Mouse (Mus musculus) midbrain, embryonic 12.5 days (tissue): Measurements from ENCODE around the gene Srpx. TPM values are rescaled to one million over a fixed set of nuclear protein-coding genes. Genes with fewer than 3 reads are reported as not detected.

Source experiments
- ATAC-seq: fragments of 200-750 bp; cut with Nextera tagmentation; 2 replicates; pipeline ENCODE4 v1.8.0; 2017; ENCODE audit warnings: low read depth, moderate TSS enrichment, moderate library complexity; ENCODE audit not compliant: low FRiP score
- H3K27ac ChIP-seq: fragments of 300-500 bp; sonication (generic); replicated peaks from 2 replicates; pipeline ENCODE4 v1.5.1; 2016; ENCODE audit warnings: mild to moderate bottlenecking
- H3K27me3 ChIP-seq: fragments of 300-500 bp; sonication (generic); 2 replicates; pipeline ENCODE4 v1.6.1; 2016; ENCODE audit warnings: mild to moderate bottlenecking
- H3K36me3 ChIP-seq: fragments of 300-500 bp; sonication (generic); 2 replicates; pipeline ENCODE4 v1.6.1; 2016
- H3K4me1 ChIP-seq: fragments of 300-500 bp; sonication (generic); 2 replicates; pipeline ENCODE4 v1.6.1; 2016
- H3K4me2 ChIP-seq: fragments of 300-500 bp; sonication (generic); replicated peaks from 2 replicates; pipeline ENCODE4 v1.6.1; 2016; ENCODE audit warnings: mild to moderate bottlenecking, moderate library complexity
- H3K4me3 ChIP-seq: fragments of 300-500 bp; sonication (generic); 2 replicates; pipeline ENCODE4 v1.5.1; 2016; ENCODE audit warnings: mild to moderate bottlenecking
- H3K9ac ChIP-seq: fragments of 300-500 bp; sonication (generic); replicated peaks from 2 replicates; pipeline ENCODE4 v1.6.1; 2016; ENCODE audit warnings: mild to moderate bottlenecking, moderate library complexity
- H3K9me3 ChIP-seq: fragments of 300-500 bp; sonication (generic); 2 replicates; pipeline ENCODE4 v1.6.1; 2016; ENCODE audit warnings: mild to moderate bottlenecking
- WGBS: fragments of 180-500 bp; shearing (Covaris S2); methylation state at CpG from one replicate; pipeline ENCODE4 v1.1.7; 2016; 5-methylcytosine and 5-hydroxymethylcytosine counted together
- polyA plus RNA-seq: library from polyadenylated mRNA; unstranded; fragments of >200 nt; fragmentation: Nextera tagmentation; extraction: Ambion mirVana; gene quantifications from 2 replicates; pipeline ENCODE4 v1.2.1, GENCODE M21; 2016

The Srpx gene
- 5.9 and 7.9 TPM in 2 replicates for polyA plus RNA-seq

DNA sequence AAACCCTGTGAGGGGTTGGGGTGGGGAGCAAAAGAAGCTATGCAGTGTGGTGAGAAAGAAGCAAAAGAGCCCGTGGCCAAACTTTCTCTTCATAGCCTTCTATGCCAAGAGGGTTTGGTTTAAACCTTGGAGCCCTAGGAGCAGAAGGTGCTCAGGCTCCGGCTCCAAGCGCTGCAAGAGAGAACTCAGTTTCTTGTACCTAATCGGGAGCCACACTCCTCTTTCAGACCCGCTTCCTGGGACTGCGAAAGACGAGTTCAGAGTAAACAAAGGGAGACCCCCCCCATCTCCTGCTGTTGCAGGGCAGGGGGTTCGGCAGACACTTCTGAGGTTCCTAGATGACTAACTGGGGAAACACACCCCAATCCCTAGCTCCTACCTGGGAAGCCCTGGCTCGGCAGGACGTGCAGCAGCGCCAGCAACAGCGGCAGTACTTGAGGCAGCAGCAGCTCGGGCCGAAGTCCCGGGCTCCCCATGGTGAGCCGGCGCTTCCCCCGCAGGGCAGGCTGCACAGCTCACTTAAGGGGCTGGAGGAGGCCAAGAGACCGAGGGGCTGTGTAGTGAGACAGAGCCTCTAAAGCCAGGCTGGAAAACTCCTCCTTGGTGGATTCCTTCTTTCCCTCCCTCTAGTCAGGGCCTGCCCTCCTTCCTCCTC, at the start of gene Srpx:
Gene Srpx (minus strand): TSS at position 645 of the 655 bp plus-strand sequence.
- Histone ChIP-seq H3K9me3 (no peaks in the 10 kb centered on the region), H3K27ac (no peak within 1 kb of the TSS)
- WGBS: 25% methylated on average over 19 of the region's 19 CpGs

DNA sequence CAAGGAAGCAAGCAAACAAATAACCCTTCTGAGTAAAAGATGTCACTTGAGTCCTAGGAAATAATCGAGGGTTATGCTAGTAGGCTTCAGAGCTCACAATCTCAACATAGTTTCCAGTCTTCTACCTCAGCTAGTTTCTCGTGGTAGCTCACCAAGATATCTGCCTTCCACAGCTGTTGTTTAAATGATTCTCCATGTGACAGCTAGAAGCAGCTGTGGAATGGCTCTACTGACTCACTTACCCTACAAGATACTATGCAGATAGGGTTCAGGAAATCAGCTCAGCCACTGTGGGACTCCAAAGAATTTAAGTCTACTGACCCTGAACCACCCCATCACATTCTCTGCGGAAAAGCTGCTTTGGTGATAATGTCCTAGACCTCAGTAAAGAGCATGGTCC, 34.9 kb upstream of the Srpx start:
- H3K9ac ChIP-seq: no peak overlapping the region
- no peak for ATAC-seq
- WGBS: 68% methylated on average over 3 of the region's 3 CpGs
- no peaks in the 10 kb centered on the region for H3K27me3 ChIP-seq
- no peak overlapping the region for H3K4me3 ChIP-seq
- H3K9me3 ChIP-seq: no peaks in the 10 kb centered on the region
- H3K36me3 ChIP-seq: no peaks in the 10 kb centered on the region
- no peaks in the 10 kb centered on the region for H3K4me1 ChIP-seq
- no peak overlapping the region for H3K4me2 ChIP-seq
- H3K27ac ChIP-seq: no peak overlapping the region

More for the DNA sequence above, at the start of gene Srpx:
- Histone ChIP-seq H3K4me3 (peak within 1 kb of the TSS; percentile 35), H3K36me3 (no peaks in the 10 kb centered on the region), H3K27me3 (no peaks in the 10 kb centered on the region), H3K9ac (peak within 1 kb of the TSS; percentile 39; the same call in 1 of the 2 replicates), H3K4me1 (no peaks in the 10 kb centered on the region), H3K4me2 (peak within 1 kb of the TSS; percentile 53)
- ATAC-seq: peak; percentile 69

DNA sequence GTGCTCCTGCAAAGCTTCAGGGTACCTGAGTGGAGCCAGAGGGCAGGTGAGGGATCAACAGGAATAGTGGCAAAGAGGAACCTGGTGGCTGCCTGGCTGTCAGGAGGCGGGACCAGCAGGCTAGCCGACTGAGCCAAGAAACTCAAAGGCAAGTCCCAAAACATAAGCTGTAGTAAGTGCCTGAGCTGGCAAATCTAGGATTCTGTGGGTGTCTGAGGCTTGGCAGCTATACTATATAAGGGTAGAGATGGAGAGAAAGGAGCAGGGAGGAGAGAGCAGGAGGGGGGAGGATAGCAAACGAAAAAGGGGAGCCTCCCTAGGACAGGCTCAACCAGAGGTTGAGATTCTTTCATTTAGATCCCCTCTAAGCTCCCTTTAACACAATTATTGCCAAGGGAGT, 1.7 kb downstream of the Srpx start:
- Histone ChIP-seq H3K4me2 (no peak overlapping the region), H3K4me3 (no peak overlapping the region), H3K27ac (no peak overlapping the region), H3K27me3 (no peaks in the 10 kb centered on the region), H3K9ac (no peak overlapping the region), H3K36me3 (no peaks in the 10 kb centered on the region), H3K4me1 (no peaks in the 10 kb centered on the region), H3K9me3 (no peaks in the 10 kb centered on the region)
- WGBS: 60% methylated on average over 3 of the region's 3 CpGs
- ATAC-seq: no peak

DNA sequence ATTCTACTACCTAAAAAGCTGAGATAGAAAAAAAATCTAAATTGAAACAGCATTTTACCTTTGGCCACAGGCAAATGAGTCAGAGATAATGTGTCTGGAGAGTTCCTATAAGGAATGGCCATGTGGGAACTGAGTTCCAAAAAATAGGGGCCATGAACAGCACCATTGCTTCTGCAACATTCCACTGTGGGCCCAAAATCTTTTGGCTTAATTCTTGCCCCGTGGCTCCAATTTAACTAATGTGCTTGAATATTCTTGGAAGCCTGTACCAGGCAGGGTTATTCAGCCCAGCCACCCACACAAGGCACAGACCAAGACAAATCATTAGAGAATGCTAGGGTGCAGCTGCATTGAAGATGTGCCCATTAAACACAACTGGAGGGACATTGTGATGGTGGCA, 6.8 kb downstream of the Srpx start:
- WGBS: 66% methylated on average over 1 of the region's 1 CpGs
- Histone ChIP-seq H3K4me1 (no peaks in the 10 kb centered on the region), H3K27me3 (no peaks in the 10 kb centered on the region), H3K4me2 (no peak overlapping the region), H3K4me3 (no peak overlapping the region), H3K9ac (no peak overlapping the region), H3K27ac (no peak overlapping the region), H3K9me3 (no peaks in the 10 kb centered on the region), H3K36me3 (no peaks in the 10 kb centered on the region)
- ATAC-seq: no peak

DNA sequence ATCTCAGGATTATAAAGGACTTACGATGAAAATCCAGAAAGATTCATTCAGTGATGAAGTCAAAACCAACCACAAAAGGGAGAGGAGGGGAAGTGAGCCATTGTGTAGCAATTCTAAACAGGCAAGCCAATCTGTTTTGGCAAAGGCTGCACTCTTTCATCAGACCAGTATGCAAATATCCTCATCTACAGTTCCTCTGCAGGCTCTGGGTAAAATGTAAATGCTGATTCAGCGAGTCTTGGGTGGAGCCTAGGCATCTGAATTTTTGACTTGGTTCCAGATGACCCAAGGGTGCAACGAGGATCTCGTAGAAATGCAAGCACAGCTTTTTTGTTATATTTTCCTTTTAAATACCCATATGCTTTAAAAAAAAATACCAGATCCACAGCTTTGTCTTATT, 9.0 kb downstream of the Srpx start:
- 68% methylated on average over 4 of the region's 4 CpGs for WGBS

DNA sequence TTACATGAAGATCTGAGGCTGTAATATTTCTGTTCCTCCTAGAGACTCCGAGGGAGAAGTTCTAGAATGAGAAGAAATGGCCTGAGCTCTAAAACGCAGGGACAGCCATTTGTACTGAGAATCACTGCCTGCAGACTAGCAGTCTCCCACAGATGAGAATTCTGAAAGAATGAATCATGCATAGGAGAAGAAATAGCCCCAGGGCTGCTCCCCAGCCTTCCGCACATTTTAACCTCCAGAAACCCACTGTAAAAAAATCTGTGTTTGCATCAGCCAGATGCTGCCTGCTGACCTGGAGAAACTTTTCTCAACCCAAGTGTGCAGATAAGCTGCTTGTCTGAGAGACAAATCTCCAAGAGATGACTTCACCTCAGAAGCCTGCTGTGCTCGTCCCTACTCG, 12.0 kb downstream of the Srpx start:
- no peaks in the 10 kb centered on the region for H3K4me1 ChIP-seq
- no peaks in the 10 kb centered on the region for H3K36me3 ChIP-seq
- H3K27me3 ChIP-seq: no peaks in the 10 kb centered on the region
- no peak overlapping the region for H3K4me2 ChIP-seq
- no peaks in the 10 kb centered on the region for H3K9me3 ChIP-seq
- no peak overlapping the region for H3K4me3 ChIP-seq
- no peak overlapping the region for H3K9ac ChIP-seq
- no peak for ATAC-seq
- 80% methylated on average over 5 of the region's 5 CpGs for WGBS
- H3K27ac ChIP-seq: no peak overlapping the region

More for the DNA sequence above, 9.0 kb downstream of the Srpx start:
- Histone ChIP-seq H3K4me3 (no peak overlapping the region), H3K27ac (no peak overlapping the region), H3K27me3 (no peaks in the 10 kb centered on the region), H3K36me3 (no peaks in the 10 kb centered on the region), H3K4me2 (no peak overlapping the region), H3K9ac (no peak overlapping the region), H3K4me1 (no peaks in the 10 kb centered on the region), H3K9me3 (no peaks in the 10 kb centered on the region)
- no peak for ATAC-seq

DNA sequence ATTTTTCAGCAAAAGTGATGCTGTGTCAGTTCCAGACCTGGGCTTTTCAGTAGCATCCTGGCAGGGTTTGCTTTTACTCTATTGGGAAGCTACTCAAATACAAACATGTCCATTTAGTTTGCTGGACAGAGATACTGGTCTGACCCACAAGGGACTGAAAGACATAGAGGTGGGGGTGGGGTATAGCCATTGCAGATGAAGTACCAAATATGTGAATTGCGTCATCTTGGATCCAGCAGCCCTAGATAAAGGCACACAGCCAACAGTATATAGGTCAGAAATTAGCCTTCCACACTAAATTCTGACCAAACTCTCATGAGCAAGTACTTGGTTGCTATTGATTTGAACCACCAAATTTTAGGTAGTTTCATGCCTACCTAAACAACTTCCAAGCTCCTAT, 14.8 kb downstream of the Srpx start:
- ATAC-seq: no peak
- H3K9me3 ChIP-seq: no peaks in the 10 kb centered on the region
- no peak overlapping the region for H3K27ac ChIP-seq
- H3K4me1 ChIP-seq: no peaks in the 10 kb centered on the region
- no peaks in the 10 kb centered on the region for H3K36me3 ChIP-seq
- WGBS: 88% methylated on average over 1 of the region's 1 CpGs
- no peak overlapping the region for H3K4me3 ChIP-seq
- no peak overlapping the region for H3K9ac ChIP-seq
- H3K27me3 ChIP-seq: no peaks in the 10 kb centered on the region
- H3K4me2 ChIP-seq: no peak overlapping the region

DNA sequence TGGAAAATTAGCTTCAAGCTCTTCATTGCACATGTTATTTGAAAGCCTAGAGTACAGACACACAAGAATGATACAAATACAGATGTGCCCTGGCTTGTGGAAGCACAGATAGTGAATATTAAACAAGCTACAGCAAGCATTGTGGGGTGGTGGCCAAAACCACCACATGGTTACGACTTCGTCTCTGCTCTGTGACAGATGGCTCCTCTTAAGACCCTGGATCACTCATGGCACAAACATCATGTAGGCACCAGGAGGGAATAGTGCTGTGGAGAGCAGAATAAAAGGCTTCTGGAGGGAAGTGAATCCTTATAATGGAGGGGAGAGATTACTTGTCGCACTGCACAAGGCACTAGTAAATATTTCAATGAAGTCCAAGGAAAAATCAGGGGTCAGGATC, 21.7 kb downstream of the Srpx start:
- no peaks in the 10 kb centered on the region for H3K4me1 ChIP-seq
- ATAC-seq: no peak
- H3K27ac ChIP-seq: no peak overlapping the region
- H3K9ac ChIP-seq: no peak overlapping the region
- H3K9me3 ChIP-seq: no peaks in the 10 kb centered on the region
- WGBS: 76% methylated on average over 3 of the region's 3 CpGs
- H3K27me3 ChIP-seq: no peaks in the 10 kb centered on the region
- no peak overlapping the region for H3K4me2 ChIP-seq
- no peaks in the 10 kb centered on the region for H3K36me3 ChIP-seq
- no peak overlapping the region for H3K4me3 ChIP-seq

DNA sequence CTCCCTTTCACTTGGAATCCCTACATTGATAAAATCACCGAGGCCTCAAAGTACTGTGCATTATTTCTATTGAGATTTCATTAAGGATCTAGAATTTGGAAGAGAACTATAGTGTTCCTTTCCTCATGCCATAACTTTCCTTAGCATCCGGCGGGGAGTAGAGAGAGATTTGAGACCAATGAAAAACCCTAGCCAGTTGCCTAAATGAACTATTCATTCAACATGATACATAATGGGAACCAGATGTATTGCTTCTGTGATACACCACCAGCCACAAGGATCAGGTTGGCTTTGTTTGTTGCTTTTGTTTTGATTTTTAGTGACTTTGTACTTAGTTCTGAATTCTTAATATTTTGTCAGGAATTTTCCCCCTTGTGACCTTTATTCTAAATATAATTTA, 37.1 kb downstream of the Srpx start:
- H3K9ac ChIP-seq: no peak overlapping the region
- H3K4me2 ChIP-seq: no peak overlapping the region
- H3K27ac ChIP-seq: no peak overlapping the region
- no peaks in the 10 kb centered on the region for H3K27me3 ChIP-seq
- no peak overlapping the region for H3K4me3 ChIP-seq
- no peak for ATAC-seq
- H3K9me3 ChIP-seq: no peaks in the 10 kb centered on the region
- WGBS: 66% methylated on average over 3 of the region's 3 CpGs
- no peaks in the 10 kb centered on the region for H3K36me3 ChIP-seq
- H3K4me1 ChIP-seq: no peaks in the 10 kb centered on the region

DNA sequence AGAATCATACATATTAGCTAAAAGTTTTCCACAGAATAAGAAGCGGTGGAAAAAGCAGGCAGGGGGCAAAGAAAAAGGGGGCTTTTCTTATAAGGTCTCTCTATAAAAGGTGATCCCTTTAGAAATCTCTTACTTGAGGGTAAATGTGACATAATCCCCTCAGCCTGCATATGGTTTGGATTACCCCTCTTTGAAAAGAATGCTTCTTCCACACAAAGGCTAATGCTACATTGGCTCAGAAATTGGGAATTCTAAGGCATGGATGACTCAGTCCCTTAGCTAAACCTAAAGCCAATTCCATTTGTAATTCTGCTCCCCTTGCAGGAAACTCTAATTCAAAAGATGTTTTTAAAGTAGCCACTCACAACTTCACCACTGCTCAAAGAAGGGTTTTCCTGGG, 37.5 kb downstream of the Srpx start:
- WGBS: 60% methylated on average over 1 of the region's 1 CpGs
- no peak overlapping the region for H3K9ac ChIP-seq
- no peaks in the 10 kb centered on the region for H3K27me3 ChIP-seq
- H3K4me3 ChIP-seq: no peak overlapping the region
- H3K4me1 ChIP-seq: no peaks in the 10 kb centered on the region
- no peaks in the 10 kb centered on the region for H3K36me3 ChIP-seq
- no peak for ATAC-seq
- H3K4me2 ChIP-seq: no peak overlapping the region
- no peaks in the 10 kb centered on the region for H3K9me3 ChIP-seq
- no peak overlapping the region for H3K27ac ChIP-seq

DNA sequence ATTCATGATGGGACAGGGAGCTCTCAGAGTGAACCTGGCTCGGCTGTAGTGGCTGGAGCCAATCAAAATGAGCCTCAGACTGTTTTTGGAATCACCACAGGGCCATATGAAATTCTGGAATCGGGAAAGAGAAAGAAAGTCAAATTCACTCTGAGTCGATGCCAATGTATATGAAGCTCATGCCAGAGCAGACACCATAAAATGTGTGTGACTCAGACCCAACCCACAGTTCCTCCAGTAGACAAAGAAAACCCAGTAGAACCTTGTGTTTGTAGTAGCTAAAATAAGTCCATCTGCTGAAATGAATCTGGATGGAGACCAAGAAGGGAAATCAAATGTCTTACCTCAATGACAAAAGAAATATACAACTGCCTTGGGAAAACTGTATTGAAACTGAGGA, 43.5 kb downstream of the Srpx start:
- Histone ChIP-seq H3K4me3 (no peak overlapping the region), H3K4me1 (no peaks in the 10 kb centered on the region), H3K27ac (no peak overlapping the region), H3K9me3 (no peaks in the 10 kb centered on the region), H3K4me2 (no peak overlapping the region), H3K27me3 (no peaks in the 10 kb centered on the region), H3K9ac (no peak overlapping the region), H3K36me3 (no peaks in the 10 kb centered on the region)
- ATAC-seq: no peak
- 76% methylated on average over 3 of the region's 3 CpGs for WGBS

DNA sequence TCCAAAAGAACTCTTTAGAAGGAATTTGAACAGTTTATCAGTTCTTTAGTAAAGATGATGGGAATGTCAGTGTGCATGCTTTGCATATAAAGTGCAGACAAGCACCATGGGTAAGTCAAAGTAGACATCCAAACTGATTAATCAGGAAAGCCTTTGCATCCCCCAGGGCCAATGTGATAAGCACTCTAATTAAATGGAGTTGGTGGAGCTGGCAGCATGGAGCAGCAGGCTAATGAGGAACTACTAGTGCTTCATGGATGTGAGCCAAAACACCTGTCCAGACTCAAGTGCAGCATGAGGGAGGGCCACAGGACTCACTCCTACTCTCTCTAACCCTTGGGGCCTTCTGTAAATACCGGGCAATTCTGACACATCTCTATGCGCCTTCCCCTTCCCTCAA, 46.0 kb downstream of the Srpx start:
- Histone ChIP-seq H3K4me1 (no peaks in the 10 kb centered on the region), H3K4me3 (no peak overlapping the region), H3K9ac (no peak overlapping the region), H3K27ac (no peak overlapping the region), H3K27me3 (no peaks in the 10 kb centered on the region), H3K9me3 (no peaks in the 10 kb centered on the region), H3K4me2 (no peak overlapping the region), H3K36me3 (no peaks in the 10 kb centered on the region)
- 0 out of 2 replicates have a peak, but pooled peaks have one; percentile 62 for ATAC-seq
- WGBS: 78% methylated on average over 2 of the region's 2 CpGs

DNA sequence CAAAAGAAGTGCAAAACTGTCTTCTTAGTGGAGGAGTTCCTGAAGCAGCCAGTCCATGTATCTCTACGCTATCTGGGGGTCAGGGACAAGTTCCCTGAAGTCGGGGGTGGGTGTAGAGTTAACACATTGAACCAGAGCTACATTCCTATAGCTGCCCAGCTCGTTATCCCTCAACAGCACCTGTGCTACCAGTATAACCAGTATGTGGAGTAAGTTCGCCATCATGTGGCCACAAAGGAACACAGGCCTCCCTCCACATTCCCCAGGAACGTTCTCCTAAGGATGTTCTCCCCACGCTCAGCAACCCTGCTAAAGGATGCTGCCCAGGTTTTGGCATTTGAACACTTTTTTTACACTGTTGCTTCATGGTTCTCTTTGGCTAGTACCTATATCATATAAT, 46.8 kb downstream of the Srpx start:
- 36% methylated on average over 6 of the region's 6 CpGs for WGBS
- no peak overlapping the region for H3K27ac ChIP-seq
- H3K36me3 ChIP-seq: no peaks in the 10 kb centered on the region
- H3K9ac ChIP-seq: no peak overlapping the region
- no peaks in the 10 kb centered on the region for H3K9me3 ChIP-seq
- H3K4me2 ChIP-seq: no peak overlapping the region
- no peaks in the 10 kb centered on the region for H3K4me1 ChIP-seq
- ATAC-seq: no peak
- no peaks in the 10 kb centered on the region for H3K27me3 ChIP-seq
- H3K4me3 ChIP-seq: no peak overlapping the region
